Mouse (Mus musculus) heart, adult 2 months (tissue): ENCODE measurements around the gene C530025M09Rik. TPM values are rescaled to one million over a fixed set of nuclear protein-coding genes. Genes with fewer than 3 reads are reported as not detected.

Experiments
- DNase-seq, 2 experiments: peaks; one replicate each; pipeline ENCODE4 v3.0.0; 2021
- H3K27ac ChIP-seq: fragments of 200-600 bp; 2 replicates; pipeline ENCODE4 v1.8.1; 2022
- H3K27me3 ChIP-seq: fragments of 200-500 bp; 2 replicates; pipeline ENCODE4 v1.6.1; 2012; ENCODE audit warnings: mild to moderate bottlenecking, low read length, inconsistent platforms, mixed read lengths; ENCODE audit not compliant: control insufficient read depth, insufficient read depth
- H3K36me3 ChIP-seq: fragments of 200-500 bp; 2 replicates; pipeline ENCODE4 v1.6.1; 2012; ENCODE audit warnings: low read length, inconsistent platforms; ENCODE audit not compliant: control insufficient read depth, insufficient read depth
- H3K4me1 ChIP-seq: fragments of 200-500 bp; 2 replicates; pipeline ENCODE4 v1.6.1; 2011; ENCODE audit warnings: low read length; ENCODE audit not compliant: control insufficient read depth, insufficient read depth
- H3K4me3 ChIP-seq: fragments of 200-600 bp; 2 replicates; pipeline ENCODE4 v1.8.1; 2022
- H3K79me2 ChIP-seq: fragments of 200-500 bp; replicated peaks from 2 replicates; pipeline ENCODE4 v1.6.1; 2012; ENCODE audit warnings: mild to moderate bottlenecking, inconsistent platforms, low read length, moderate library complexity, mixed read lengths; ENCODE audit not compliant: control insufficient read depth, insufficient read depth
- H3K9ac ChIP-seq: fragments of 200-500 bp; 2 replicates; pipeline ENCODE4 v1.6.1; 2012; ENCODE audit warnings: low read depth, mild to moderate bottlenecking, control low read depth, inconsistent platforms, low read length, mixed read lengths
- CTCF ChIP-seq: fragments of 200-600 bp; IDR thresholded peaks from 2 replicates; pipeline ENCODE4 v1.8.1; 2022; ENCODE audit warnings: antibody characterized with exemption, mild to moderate bottlenecking, moderate library complexity
- EP300 ChIP-seq: fragments of 200-500 bp; IDR thresholded peaks from 2 replicates; pipeline ENCODE4 v1.6.1; 2011; ENCODE audit warnings: low read depth, low read length, control low read depth; ENCODE audit not compliant: insufficient read depth
- POLR2A ChIP-seq: fragments of 200-500 bp; IDR thresholded peaks from 2 replicates; pipeline ENCODE4 v1.6.1; 2011; ENCODE audit warnings: mild to moderate bottlenecking, low read depth, low read length, control low read depth; ENCODE audit not compliant: insufficient read depth
- WGBS: fragments of 180-500 bp; shearing (Covaris S2); methylation state at CpG from one replicate; pipeline ENCODE4 v1.1.7; 2018; 5-methylcytosine and 5-hydroxymethylcytosine counted together
- intact Hi-C: fragments of 180-260 bp; cut with DNase I; formaldehyde crosslinking; loops from one replicate; pipeline ENCODE4 v1.15.1; 2025
- polyA plus RNA-seq: library from polyadenylated mRNA; depleted of rRNA; stranded (reverse); fragments of >200 nt; gene quantifications from 2 replicates; pipeline ENCODE4 v1.2.3, GENCODE M21; 2012
- total RNA-seq, 2 experiments: library from RNA; stranded (reverse); gene quantifications; 2 replicates each; pipeline ENCODE4 v1.2.3; 2021

The C530025M09Rik gene
- total and polyA plus RNA-seq, 3 experiments, result not detected

DNA sequence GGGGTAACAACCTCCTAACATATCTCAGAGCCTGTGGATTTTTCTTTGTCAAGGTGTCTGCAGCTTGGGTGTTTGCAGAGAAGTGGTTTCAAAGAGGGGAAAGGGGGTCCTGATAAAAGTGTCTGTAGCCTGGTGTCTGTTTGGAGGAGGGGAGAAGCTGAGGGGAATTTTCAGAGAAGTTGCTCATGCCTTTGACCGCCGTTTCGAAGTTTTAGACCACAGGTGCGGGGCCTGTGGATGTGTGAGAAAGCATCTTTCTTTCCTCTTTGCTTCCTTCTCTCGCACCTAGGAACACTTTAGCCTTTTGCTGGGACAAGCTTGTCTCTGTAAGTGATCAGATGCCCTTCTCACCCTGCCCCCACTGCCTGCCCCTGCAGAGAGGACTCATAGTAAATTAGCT is 1.3 kb upstream of the C530025M09Rik start:
- Histone ChIP-seq H3K9ac (no peak overlapping the region), H3K27ac (no peak overlapping the region), H3K4me1 (no peaks in the 10 kb centered on the region), H3K79me2 (no peaks in the 10 kb centered on the region), H3K4me3 (no peak overlapping the region), H3K27me3 (peaks cover 9% of the 10 kb centered on the region; the same call in 1 of the 2 replicates), H3K36me3 (no peaks in the 10 kb centered on the region)
- WGBS, result 20% methylated on average over 5 of the region's 5 CpGs
- intact Hi-C loops, result no loop called here
- no peak for DNase-seq
- TF ChIP-seq CTCF (no peak), EP300 (no peak), POLR2A (no peak)

DNA sequence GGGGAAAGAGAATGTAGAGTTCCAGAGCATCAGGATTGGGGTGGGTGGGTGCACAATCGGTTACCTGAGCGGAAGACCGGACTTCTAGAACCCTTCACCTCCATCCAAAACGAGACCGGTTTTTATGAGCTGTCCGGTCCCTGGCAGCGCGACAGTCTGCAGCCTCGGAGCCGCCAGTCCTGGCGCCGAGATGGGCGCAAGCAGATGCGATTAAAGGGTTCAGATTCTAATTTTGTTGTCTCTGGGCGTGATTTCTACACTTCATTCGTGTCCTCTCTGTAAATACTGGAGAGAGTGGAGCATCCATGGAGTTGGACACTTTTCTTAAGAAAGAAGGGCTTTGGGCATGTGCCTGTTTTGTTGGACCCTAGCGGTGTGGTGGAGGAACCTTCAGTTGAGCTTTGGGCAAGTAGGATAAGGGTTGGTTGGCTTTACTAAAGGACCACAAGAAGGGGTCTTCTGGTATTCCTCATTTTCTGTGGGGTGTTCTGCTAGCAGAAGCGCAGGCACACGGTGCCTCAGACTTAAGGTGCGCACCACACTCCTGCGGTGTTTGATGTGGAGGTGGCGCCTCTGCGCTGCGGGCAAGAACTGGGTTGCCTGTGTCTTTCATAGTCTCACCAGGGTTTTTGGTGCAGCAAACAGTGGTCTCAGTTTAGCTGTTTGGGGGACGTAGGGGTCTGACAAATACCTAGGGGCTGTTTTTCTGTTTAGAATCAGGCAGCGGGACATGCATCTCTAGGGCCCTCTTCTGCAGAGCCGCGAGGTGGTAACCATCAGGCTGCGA is 639 bp upstream of the C530025M09Rik start:
- Histone ChIP-seq H3K9ac (no peak overlapping the region), H3K27me3 (peaks cover 9% of the 10 kb centered on the region; the same call in 1 of the 2 replicates), H3K27ac (no peak overlapping the region), H3K79me2 (no peaks in the 10 kb centered on the region), H3K4me3 (no peak overlapping the region), H3K36me3 (no peaks in the 10 kb centered on the region), H3K4me1 (no peaks in the 10 kb centered on the region)
- no peak for DNase-seq
- intact Hi-C loops, result no loop called here
- 4% methylated on average over 29 of the region's 29 CpGs for WGBS
- TF ChIP-seq CTCF (no peak), EP300 (no peak), POLR2A (no peak)

DNA sequence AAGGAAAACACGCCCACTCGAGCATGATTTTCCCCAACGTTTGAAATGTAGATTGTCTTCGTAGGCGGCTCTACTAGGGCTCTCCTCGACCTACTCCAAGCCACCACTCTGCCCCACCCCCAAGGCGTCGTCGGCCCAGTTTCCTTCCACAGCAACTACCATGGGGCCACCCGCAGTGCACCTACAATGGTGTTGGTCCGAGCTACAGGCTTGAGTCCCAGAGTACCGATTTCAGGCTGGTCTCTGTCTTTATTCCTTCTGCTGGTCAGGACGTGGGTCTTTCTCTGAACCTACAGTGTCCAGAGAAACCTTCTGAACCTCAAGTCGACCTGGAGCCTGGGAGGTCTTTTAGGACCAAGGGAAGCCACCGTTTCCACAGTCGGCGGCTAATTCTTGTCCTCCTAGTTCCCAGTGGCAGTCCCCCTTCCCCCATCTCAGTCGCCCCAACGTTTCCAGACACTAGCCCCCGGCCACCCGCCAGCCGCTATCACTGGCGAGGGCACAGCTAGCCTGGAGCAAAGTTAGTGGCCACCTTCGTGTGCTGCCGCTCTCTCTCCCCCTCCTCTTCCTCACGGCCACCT is 968 bp downstream of the C530025M09Rik start:
- Histone ChIP-seq H3K4me1 (no peaks in the 10 kb centered on the region), H3K79me2 (no peaks in the 10 kb centered on the region), H3K27me3 (peaks cover 9% of the 10 kb centered on the region; the same call in 1 of the 2 replicates), H3K9ac (no peak overlapping the region), H3K4me3 (peak overlapping the region; percentile 14; the same call in 1 of the 2 replicates), H3K36me3 (no peaks in the 10 kb centered on the region), H3K27ac (no peak overlapping the region)
- intact Hi-C loops, result no loop called here
- DNase-seq, result no peak
- TF ChIP-seq EP300 (no peak), POLR2A (no peak), CTCF (no peak)
- WGBS, result 9% methylated on average over 26 of the region's 26 CpGs

DNA sequence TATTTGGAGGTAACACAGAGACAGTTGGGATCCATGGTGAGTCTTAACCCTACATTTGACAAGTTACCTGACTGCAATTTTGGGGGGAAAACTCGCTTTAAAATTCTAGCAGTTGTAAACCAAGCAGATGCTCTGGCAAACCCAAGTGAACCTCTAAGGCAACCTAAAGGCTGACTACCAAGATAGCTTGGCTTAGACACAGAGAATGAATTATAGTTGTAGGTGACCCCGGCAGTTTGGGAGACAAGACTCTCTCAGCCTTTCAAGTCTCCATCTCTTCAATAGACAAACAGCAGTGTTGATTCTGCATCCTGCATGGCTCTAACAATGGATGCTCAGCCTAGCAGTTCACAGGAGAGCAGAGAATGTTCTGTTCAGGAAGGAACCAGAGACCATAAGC is 2.1 kb downstream of the C530025M09Rik start, which contains the start of gene Syndig1:
TSS of gene Syndig1 (plus strand) at position 301 of the 400 bp plus-strand sequence.
- H3K27ac ChIP-seq, result no peak within 1 kb of the TSS
- H3K36me3 ChIP-seq, result no peaks in the 10 kb centered on the region
- TF ChIP-seq EP300 (no peak), CTCF (no peak), POLR2A (no peak)
- no peak within 1 kb of the TSS for H3K9ac ChIP-seq
- H3K79me2 ChIP-seq, result no peaks in the 10 kb centered on the region
- no peaks in the 10 kb centered on the region for H3K4me1 ChIP-seq
- no peak within 1 kb of the TSS for H3K4me3 ChIP-seq
- intact Hi-C loops, result no loop called here
- WGBS, result 82% methylated on average over 2 of the region's 2 CpGs
- DNase-seq, result no peak
- peaks cover 9% of the 10 kb centered on the region; the same call in 1 of the 2 replicates for H3K27me3 ChIP-seq

DNA sequence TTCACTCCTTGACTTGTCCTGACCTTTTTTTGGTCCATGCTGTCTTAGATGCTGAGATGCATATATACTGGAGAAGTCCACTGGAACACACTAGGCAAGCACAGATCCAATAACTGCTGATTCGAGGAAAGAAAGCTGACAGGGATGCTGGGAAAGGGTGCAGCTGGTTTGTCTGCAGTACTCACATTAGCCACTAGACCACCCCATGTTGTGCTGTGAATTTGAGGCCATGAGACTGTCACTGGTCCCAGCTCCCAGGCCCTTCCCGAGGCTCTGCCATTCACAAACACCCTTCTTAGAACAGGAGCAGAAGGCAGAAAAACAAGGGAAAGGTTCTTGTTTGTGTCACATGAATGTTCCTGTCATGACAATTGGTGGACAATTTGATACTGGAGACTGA is 10.8 kb downstream of the C530025M09Rik start:
- H3K79me2 ChIP-seq, result no peaks in the 10 kb centered on the region
- no peak for DNase-seq
- H3K4me1 ChIP-seq, result no peaks in the 10 kb centered on the region; the same call in 1 of the 2 replicates
- WGBS, result 38% methylated on average over 2 of the region's 2 CpGs
- no peaks in the 10 kb centered on the region for H3K27me3 ChIP-seq
- intact Hi-C loops, result no loop called here
- H3K36me3 ChIP-seq, result no peaks in the 10 kb centered on the region
- no peak overlapping the region for H3K4me3 ChIP-seq
- H3K9ac ChIP-seq, result no peak overlapping the region
- H3K27ac ChIP-seq, result no peak overlapping the region
- no peak for TF ChIP-seq EP300

DNA sequence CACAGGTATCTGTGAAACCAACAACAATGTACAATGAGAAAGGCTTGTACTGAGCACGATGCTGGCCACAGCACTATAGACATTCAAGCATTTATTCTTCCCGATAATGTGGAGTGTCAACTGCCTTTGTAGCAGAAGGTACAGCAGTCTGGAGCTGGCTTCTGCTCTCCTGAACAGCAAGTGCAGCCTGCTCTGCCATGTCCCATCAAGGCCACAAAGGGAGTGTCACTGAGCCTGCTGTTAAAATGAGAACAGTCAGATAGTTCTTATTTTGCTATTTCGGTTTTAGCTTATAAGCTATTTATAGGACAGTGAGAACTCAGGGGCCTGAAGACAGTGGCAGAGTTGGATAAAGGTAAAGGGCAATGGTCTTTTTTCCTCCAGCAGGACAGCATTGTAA is 11.3 kb downstream of the C530025M09Rik start:
- Histone ChIP-seq H3K27ac (no peak overlapping the region), H3K36me3 (no peaks in the 10 kb centered on the region), H3K79me2 (no peaks in the 10 kb centered on the region), H3K27me3 (no peaks in the 10 kb centered on the region), H3K4me3 (no peak overlapping the region), H3K4me1 (no peaks in the 10 kb centered on the region; the same call in 1 of the 2 replicates), H3K9ac (no peak overlapping the region)
- no peak for DNase-seq
- TF ChIP-seq CTCF (no peak), POLR2A (no peak), EP300 (no peak)
- intact Hi-C loops, result no loop called here
- 62% methylated on average over 3 of the region's 3 CpGs for WGBS
